In the genomic region with DNA sequence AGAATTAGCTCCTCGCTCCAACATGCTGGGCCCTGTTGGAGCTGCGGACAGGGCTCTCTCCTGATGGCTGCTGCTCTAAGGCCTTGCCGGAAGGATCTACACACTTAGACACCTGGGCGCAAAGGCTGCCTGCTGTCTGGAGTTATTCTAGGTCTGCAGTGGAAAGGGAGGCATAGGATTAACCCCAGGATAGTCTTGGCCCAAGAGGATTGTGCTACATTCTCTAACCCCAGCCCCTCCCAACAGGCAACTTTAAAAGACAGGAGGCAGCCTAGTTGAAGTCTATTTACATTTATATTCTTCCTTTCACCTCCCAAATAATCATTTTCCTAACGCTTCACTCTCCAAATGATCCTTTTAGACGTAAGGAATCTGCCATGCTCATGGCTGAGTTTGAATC, we compare ENCODE assay signal across 16 mouse cellular contexts.
"Had no signal": no experiment of that assay in that cellular context is flagged by ENCODE, and none has a peak within 500 bp of the region (broad histone marks: within the 10 kb centered on the region; RNA-seq: fewer than 3 reads in every experiment).

No protein-coding gene starts in this region.

- H3K4me3 ChIP-seq: liver, embryonic 15.5 days; lung, embryonic 15.5 days; megakaryocyte, embryonic 14.5 days; midbrain, embryonic 12.5 days; neural tube, embryonic 12.5 days had no signal

- H3K27ac ChIP-seq: liver, embryonic 15.5 days; lung, embryonic 15.5 days; macrophage; midbrain, embryonic 12.5 days; neural tube, embryonic 12.5 days had no signal

- H3K27me3 ChIP-seq: liver, embryonic 15.5 days; lung, embryonic 15.5 days; neural tube, embryonic 12.5 days had no signal

- H3K9me3 ChIP-seq: liver, embryonic 15.5 days; lung, embryonic 15.5 days; megakaryocyte, embryonic 14.5 days; midbrain, embryonic 12.5 days; neural tube, embryonic 12.5 days had no signal

- H3K36me3 ChIP-seq: liver, embryonic 15.5 days; lung, embryonic 15.5 days; midbrain, embryonic 12.5 days; neural tube, embryonic 12.5 days had no signal

- H3K4me1 ChIP-seq: lung, embryonic 15.5 days; midbrain, embryonic 12.5 days; neural tube, embryonic 12.5 days had no signal

- DNase-seq: liver, postnatal 0 days; lung, adult 2 months; lung, postnatal 14 days; lung, postnatal 36 days; midbrain, embryonic 14.5 days; right cerebral cortex, postnatal 14 days; spleen, adult 18-20 months; thymus, adult 18-20 months; thymus, postnatal 14 days; thymus, postnatal 36 days had no signal
